Mouse (Mus musculus) brain, embryonic 14.5 days (tissue): ENCODE results near the gene Mafk.

Experiments
- CTCF ChIP-seq: fragments of 200-500 bp; IDR thresholded peaks from 2 replicates; pipeline ENCODE4 v1.5.1; 2012; ENCODE audit warnings: inconsistent platforms, mild to moderate bottlenecking, moderate library complexity, borderline replicate concordance; ENCODE audit not compliant: insufficient read depth, insufficient read length; ENCODE audit errors: extremely low read depth
- POLR2A ChIP-seq: fragments of 200-500 bp; IDR thresholded peaks from 2 replicates; pipeline ENCODE4 v1.6.1; 2012; ENCODE audit warnings: mild to moderate bottlenecking, inconsistent platforms, borderline replicate concordance; ENCODE audit not compliant: poor library complexity, insufficient read depth, insufficient read length, severe bottlenecking; ENCODE audit errors: extremely low read depth

DNA sequence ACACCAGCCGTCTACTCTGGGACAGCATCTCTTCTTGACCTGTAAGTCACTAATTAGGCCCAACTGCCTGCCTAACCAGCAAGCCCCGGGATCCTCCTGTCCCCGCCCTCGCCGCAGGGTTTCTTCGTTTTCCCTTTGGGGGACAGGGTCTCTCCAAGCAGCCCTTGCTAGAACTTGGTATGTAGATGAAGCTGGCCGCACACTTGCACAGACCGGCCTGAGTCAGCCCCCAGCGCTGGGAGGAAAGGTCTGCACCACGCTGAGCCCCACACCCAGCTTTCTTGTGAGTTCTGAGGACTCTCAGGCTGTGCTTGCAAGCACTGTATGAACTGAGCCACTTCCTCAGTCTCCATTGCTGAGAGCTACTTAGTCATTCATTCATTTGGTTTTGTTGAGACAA lies 33.2 kb downstream of the Mafk start:
- TF ChIP-seq POLR2A (no peak), CTCF (no peak)
